Mouse (Mus musculus): ENCODE measurements around the gene Mt3. TPM values are rescaled to one million over a fixed set of nuclear protein-coding genes. Genes with fewer than 3 reads are reported as not detected.

Mt3 gene
- total and polyA plus RNA-seq, 3 experiments = not detected

DNA sequence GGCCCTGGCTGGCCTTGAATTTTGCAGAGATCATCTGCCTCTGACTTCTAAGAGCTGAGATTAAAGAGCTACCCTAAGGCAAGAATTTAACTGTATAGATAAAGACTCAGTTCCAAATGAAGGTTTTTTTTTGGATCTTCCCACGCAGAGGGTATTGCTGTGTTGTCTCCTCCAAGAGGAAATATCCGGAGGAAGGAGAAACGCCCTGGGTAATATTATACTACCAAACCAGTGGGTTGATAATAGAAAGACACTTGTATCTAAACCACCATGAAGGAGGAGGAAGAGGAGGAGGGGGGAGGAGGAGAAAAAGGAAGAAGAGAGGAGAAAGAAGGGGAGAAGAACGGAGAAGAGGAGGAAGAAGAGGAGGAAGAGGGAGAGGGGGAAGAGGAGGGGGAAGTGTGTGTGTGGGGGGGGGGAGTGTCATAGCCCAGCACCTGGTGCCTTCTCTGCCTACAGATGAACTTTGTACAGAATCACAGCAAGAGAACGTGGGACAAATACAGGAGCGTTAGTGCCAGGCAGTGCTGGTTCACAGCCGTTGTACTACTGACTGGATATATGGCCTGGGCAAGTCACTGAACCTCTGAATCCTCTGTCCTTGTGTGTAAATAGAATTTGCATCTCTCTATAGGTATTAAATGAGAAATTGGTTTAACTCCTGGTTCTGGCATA is 25.4 kb downstream of the Mt3 start (continued):
- TF ChIP-seq ZC3H11A (IDR thresholded peaks at IDR 0.05; ENCODE audit: low read depth, low read length) (no peak), MAX (IDR thresholded peaks at IDR 0.05; ENCODE audit: low read length) (no peak), ETS1 (IDR thresholded peaks at IDR 0.05; ENCODE audit: low read depth, low read length) (peak; percentile 27; the same call in 1 of the 2 replicates), USF2 (IDR thresholded peaks at IDR 0.05; ENCODE audit: borderline replicate concordance in 1 of 2, insufficient read depth in 1 of 2, low read depth in 1 of 2, low read length in 2 of 2) (no peak), HCFC1 (IDR thresholded peaks at IDR 0.05; ENCODE audit: low read depth, low read length) (no peak), JUND (IDR thresholded peaks at IDR 0.05; ENCODE audit: low read depth, low read length) (no peak), USF1 (IDR thresholded peaks at IDR 0.05; ENCODE audit: low read depth, low read length) (no peak)

DNA sequence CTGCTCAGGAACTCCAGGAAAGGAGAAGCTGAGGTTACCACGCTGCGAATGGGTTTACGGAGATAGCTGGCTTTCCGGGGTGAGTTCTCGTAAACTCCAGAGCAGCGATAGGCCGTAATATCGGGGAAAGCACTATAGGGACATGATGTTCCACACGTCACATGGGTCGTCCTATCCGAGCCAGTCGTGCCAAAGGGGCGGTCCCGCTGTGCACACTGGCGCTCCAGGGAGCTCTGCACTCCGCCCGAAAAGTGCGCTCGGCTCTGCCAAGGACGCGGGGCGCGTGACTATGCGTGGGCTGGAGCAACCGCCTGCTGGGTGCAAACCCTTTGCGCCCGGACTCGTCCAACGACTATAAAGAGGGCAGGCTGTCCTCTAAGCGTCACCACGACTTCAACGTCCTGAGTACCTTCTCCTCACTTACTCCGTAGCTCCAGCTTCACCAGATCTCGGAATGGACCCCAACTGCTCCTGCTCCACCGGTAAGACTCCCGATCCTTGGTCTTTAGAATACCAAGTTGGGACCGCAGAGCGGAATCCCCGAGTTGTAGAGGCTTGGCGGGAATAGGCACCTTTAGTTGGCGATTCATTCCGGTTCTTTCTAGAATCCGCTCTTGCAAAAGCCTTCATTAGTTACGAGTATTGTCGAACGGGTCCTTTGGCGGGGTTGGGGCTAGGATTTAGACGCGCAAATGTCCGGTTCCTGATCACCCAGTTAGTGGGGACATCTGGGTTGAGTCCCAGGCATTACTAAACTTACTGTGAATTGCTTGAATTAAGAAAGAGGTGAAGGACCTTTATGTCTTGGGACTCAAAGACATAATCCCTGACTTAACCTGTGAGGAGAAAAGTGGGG is 26.7 kb downstream of the Mt3 start, which contains the start of gene Mt1:
Mt1 (plus strand) TSS at position 226 of the 856 bp plus-strand sequence.
- Histone ChIP-seq H3K9ac (ENCODE audit: control insufficient read depth, low read depth, low read length, poor library complexity, severe bottlenecking) (peak within 1 kb of the TSS; percentile 91), H3K9me3 (replicated peaks; ENCODE audit: insufficient read depth, low read length) (no peaks in the 10 kb centered on the region), H3K36me3 (ENCODE audit: control insufficient read depth in 1 of 2, insufficient read depth in 2 of 2, low read length in 2 of 2) (peaks cover 0 to 11% of the 10 kb centered on the region in 2 experiments; a peak in 2 of 4 replicates), H3K4me1 (ENCODE audit: control insufficient read depth in 1 of 2, insufficient read depth in 2 of 2, low read length in 2 of 2) (peaks cover 0 to 22% of the 10 kb centered on the region in 2 experiments; a peak in 2 of 4 replicates), H3K79me2 (ENCODE audit: control insufficient read depth, insufficient read depth, low read length, poor library complexity) (peaks cover 17% of the 10 kb centered on the region), H3K4me3 (ENCODE audit: control insufficient read depth in 1 of 2, insufficient read depth in 1 of 2, low read depth in 2 of 2, low read length in 2 of 2) (peak within 1 kb of the TSS; percentile 82 to 88), H3K27ac (ENCODE audit: control insufficient read depth, low read depth, low read length) (peak within 1 kb of the TSS; percentile 97), H3K27me3 (ENCODE audit: control insufficient read depth in 1 of 2, insufficient read depth in 2 of 2, low read length in 2 of 2) (no peaks in the 10 kb centered on the region)
- peak; percentile 99 for DNase-seq (ENCODE audit: low read depth, low spot score)
- no peak for TF ChIP-seq ELF1 (IDR thresholded peaks at IDR 0.05; ENCODE audit: low read depth, low read length)
- peak; percentile 87; the same call in 1 of the 2 replicates for TF ChIP-seq BHLHE40 (IDR thresholded peaks at IDR 0.05; ENCODE audit: borderline replicate concordance, low read depth, low read length)
- TF ChIP-seq E2F4 (IDR thresholded peaks at IDR 0.05; ENCODE audit: borderline replicate concordance, low read depth, low read length) = peak; percentile 45; the same call in 1 of the 2 replicates
- TF ChIP-seq NELFE (IDR thresholded peaks at IDR 0.05; ENCODE audit: low read depth, low read length) = peak; percentile 99
- peak; percentile 74 for TF ChIP-seq ETS1 (IDR thresholded peaks at IDR 0.05; ENCODE audit: low read depth, low read length)
- no peak for TF ChIP-seq MAZ (IDR thresholded peaks at IDR 0.05; ENCODE audit: low read depth, low read length)
- peak; percentile 82 for TF ChIP-seq GATA1 (IDR thresholded peaks at IDR 0.05; ENCODE audit: low read depth, low read length)
- TF ChIP-seq UBTF (IDR thresholded peaks at IDR 0.05; ENCODE audit: borderline replicate concordance, insufficient read depth, low read depth, low read length) = no peak
- no peak for TF ChIP-seq ZKSCAN1 (IDR thresholded peaks at IDR 0.05; ENCODE audit: low read depth, low read length)
- peak; percentile 84; the same call in 1 of the 2 replicates for TF ChIP-seq SIN3A (IDR thresholded peaks at IDR 0.05; ENCODE audit: low read length)
- no peak for TF ChIP-seq MEF2A (IDR thresholded peaks at IDR 0.05; ENCODE audit: extremely low read depth, insufficient replicate concordance, low read depth, low read length, poor library complexity, severe bottlenecking)
- TF ChIP-seq POLR2AphosphoS2 (IDR thresholded peaks at IDR 0.05; ENCODE audit: low read length) = peak; percentile 98
- TF ChIP-seq POLR2A (IDR thresholded peaks at IDR 0.05; ENCODE audit: control insufficient read depth in 1 of 2, insufficient read depth in 1 of 2, low read depth in 1 of 2, low read length in 2 of 2, poor library complexity in 1 of 2) = peak; percentile 99
- TF ChIP-seq CHD1 (IDR thresholded peaks at IDR 0.05; ENCODE audit: low read depth, low read length) = peak; percentile 39; the same call in 1 of the 2 replicates
- peak; percentile 72 for TF ChIP-seq HCFC1 (IDR thresholded peaks at IDR 0.05; ENCODE audit: low read depth, low read length)
- TF ChIP-seq TAL1 (IDR thresholded peaks at IDR 0.05; ENCODE audit: low read length) = peak; percentile 61
- peak; percentile 76 for TF ChIP-seq TCF12 (IDR thresholded peaks at IDR 0.05; ENCODE audit: low read depth, low read length)
- no peak for TF ChIP-seq GABPA (IDR thresholded peaks at IDR 0.05; ENCODE audit: low read depth, low read length)
- peak; percentile 89; the same call in 1 of the 2 replicates for TF ChIP-seq MAX (IDR thresholded peaks at IDR 0.05; ENCODE audit: low read length)
- peak; percentile 92 for TF ChIP-seq MYC (IDR thresholded peaks at IDR 0.05; ENCODE audit: low read depth, low read length)
- no peak for TF ChIP-seq ZC3H11A (IDR thresholded peaks at IDR 0.05; ENCODE audit: low read depth, low read length)
- no peak for TF ChIP-seq CHD2 (IDR thresholded peaks at IDR 0.05; ENCODE audit: low read length)
- TF ChIP-seq POLR2AphosphoS5 (IDR thresholded peaks at IDR 0.05; ENCODE audit: borderline replicate concordance, low read depth, low read length) = peak; percentile 93; the same call in 1 of the 2 replicates
- TF ChIP-seq USF2 (IDR thresholded peaks at IDR 0.05; ENCODE audit: borderline replicate concordance in 1 of 2, insufficient read depth in 1 of 2, low read depth in 1 of 2, low read length in 2 of 2) = no peak
- peak; percentile 72 for TF ChIP-seq MYB (IDR thresholded peaks at IDR 0.05; ENCODE audit: low read depth, low read length)
- TF ChIP-seq TBP (IDR thresholded peaks at IDR 0.05; ENCODE audit: low read depth, low read length) = peak; percentile 97
- peak; percentile 42; the same call in 1 of the 2 replicates for TF ChIP-seq NRF1 (IDR thresholded peaks at IDR 0.05; ENCODE audit: insufficient read depth, low read depth, low read length, poor library complexity, severe bottlenecking)
